Mouse (Mus musculus) CD4-positive helper T cell, adult 2 months (primary cell): Measurements from ENCODE around the gene Bglap3.
"Not testable (repeated sequence)": the region's sequence is repeated elsewhere in the genome, so short reads cannot be mapped to it uniquely, and the experiment has no call there.

Source experiments
- DNase-seq: peaks from one replicate; pipeline ENCODE4 v3.0.0-alpha.2; 2012; ENCODE audit warnings: low read depth, missing footprints, low spot score

The Bglap3 gene

GRCm38 (mm10) chr3:88376644-88377043, 4.1 kb upstream of the Bglap3 start:
- DNase-seq, result not testable (repeated sequence)

- DNase-seq, result peak; percentile 61
Measured at GRCm38 (mm10) chr3:88375750-88376626, 3.4 kb upstream of the Bglap3 start.

GRCm38 (mm10) chr3:88368511-88368910, 4.0 kb downstream of the Bglap3 start:
- not testable (repeated sequence) for DNase-seq

GRCm38 (mm10) chr3:88367517-88367916, 5.0 kb downstream of the Bglap3 start:
- not testable (repeated sequence) for DNase-seq

- DNase-seq, result peak; percentile 52
Measured at GRCm38 (mm10) chr3:88366830-88367428, 5.6 kb downstream of the Bglap3 start.

GRCm38 (mm10) chr3:88365705-88366361, 6.7 kb downstream of the Bglap3 start:
- DNase-seq, result no peak

- no peak for DNase-seq
Measured at GRCm38 (mm10) chr3:88364337-88364736, 8.2 kb downstream of the Bglap3 start, which contains the start of gene Paqr6. TSS of gene Paqr6 (plus strand) at chr3:88364584.

- DNase-seq, result no peak
Measured at GRCm38 (mm10) chr3:88363700-88364099, 8.8 kb downstream of the Bglap3 start.

GRCm38 (mm10) chr3:88361612-88362313, 10.8 kb downstream of the Bglap3 start:
- no peak for DNase-seq

GRCm38 (mm10) chr3:88361096-88361495, 11.4 kb downstream of the Bglap3 start:
- no peak for DNase-seq

- no peak for DNase-seq
Measured at GRCm38 (mm10) chr3:88359989-88360388, 12.6 kb downstream of the Bglap3 start.

GRCm38 (mm10) chr3:88359584-88359983, 13.0 kb downstream of the Bglap3 start:
- no peak for DNase-seq

GRCm38 (mm10) chr3:88354396-88355165, 18.0 kb downstream of the Bglap3 start:
- DNase-seq, result no peak

GRCm38 (mm10) chr3:88352907-88353306, 19.6 kb downstream of the Bglap3 start:
- DNase-seq, result no peak

GRCm38 (mm10) chr3:88350732-88351131, 21.8 kb downstream of the Bglap3 start:
- DNase-seq, result no peak

- no peak for DNase-seq
Measured at GRCm38 (mm10) chr3:88339006-88339405, 33.5 kb downstream of the Bglap3 start.

GRCm38 (mm10) chr3:88338316-88338715, 34.2 kb downstream of the Bglap3 start:
- DNase-seq, result no peak

GRCm38 (mm10) chr3:88337367-88338020, 35.0 kb downstream of the Bglap3 start:
- DNase-seq, result peak; percentile 75

GRCm38 (mm10) chr3:88336058-88337013, 36.2 kb downstream of the Bglap3 start, which contains the start of the genes Tmem79 and Smg5:
TSS of gene Tmem79 (minus strand) at chr3:88336148.
TSS of gene Smg5 (plus strand) at chr3:88336260.
- peak; percentile 98 for DNase-seq
